Mouse (Mus musculus): ENCODE data around the gene Smox. TPM values are rescaled to one million over a fixed set of nuclear protein-coding genes. Genes with fewer than 3 reads are reported as not detected.

Smox gene
- polyA plus RNA-seq, 1 experiment from 2014 or later, result 28.7 TPM

GRCm38 (mm10) chr2:131450491-131450890, 40.8 kb upstream of the Smox start:
- Histone ChIP-seq H3K9me3 (ENCODE audit: low read depth, low read length) (no peaks in the 10 kb centered on the region), H3K4me2 (no peak overlapping the region), H3K36me3 (ENCODE audit: insufficient read depth) (no peaks in the 10 kb centered on the region), H3K27ac (ENCODE audit: low read depth) (no peak overlapping the region), H3K4me3 (ENCODE audit: low read depth, low read length) (no peak overlapping the region), H3K27me3 (ENCODE audit: insufficient read depth, low read length) (no peaks in the 10 kb centered on the region), H3K9ac (no peak overlapping the region), H3K4me1 (ENCODE audit: insufficient read depth) (no peaks in the 10 kb centered on the region)
- WGBS, result 77% methylated on average over 5 of the region's 5 CpGs
- DNase-seq, result no peak
- no peak for ATAC-seq (ENCODE audit: insufficient read depth)
- TF ChIP-seq CTCF (IDR thresholded peaks at IDR 0.05; ENCODE audit: low read depth), result no peak

GRCm38 (mm10) chr2:131457728-131458127, 33.6 kb upstream of the Smox start:
- Histone ChIP-seq H3K4me1 (ENCODE audit: insufficient read depth) (no peaks in the 10 kb centered on the region), H3K4me2 (no peak overlapping the region), H3K9ac (no peak overlapping the region), H3K9me3 (ENCODE audit: low read depth, low read length) (no peaks in the 10 kb centered on the region), H3K36me3 (ENCODE audit: insufficient read depth) (no peaks in the 10 kb centered on the region), H3K27me3 (ENCODE audit: insufficient read depth, low read length) (no peaks in the 10 kb centered on the region), H3K4me3 (ENCODE audit: low read depth, low read length) (no peak overlapping the region), H3K27ac (ENCODE audit: low read depth) (no peak overlapping the region)
- TF ChIP-seq CTCF (IDR thresholded peaks at IDR 0.05; ENCODE audit: low read depth), result no peak
- DNase-seq (peak; percentile 88), ATAC-seq (ENCODE audit: insufficient read depth) (peak; percentile 74)
- 32% methylated on average over 7 of the region's 7 CpGs for WGBS

GRCm38 (mm10) chr2:131460946-131461682, 30.2 kb upstream of the Smox start:
- 57% methylated on average over 9 of the region's 9 CpGs for WGBS
- Histone ChIP-seq H3K4me3 (ENCODE audit: low read depth, low read length) (no peak overlapping the region), H3K27me3 (ENCODE audit: insufficient read depth, low read length) (no peaks in the 10 kb centered on the region), H3K27ac (ENCODE audit: low read depth) (no peak overlapping the region; the same call in 1 of the 2 replicates), H3K9ac (no peak overlapping the region), H3K4me2 (no peak overlapping the region), H3K4me1 (ENCODE audit: insufficient read depth) (no peaks in the 10 kb centered on the region), H3K9me3 (ENCODE audit: low read depth, low read length) (no peaks in the 10 kb centered on the region; the same call in 1 of the 2 replicates), H3K36me3 (ENCODE audit: insufficient read depth) (no peaks in the 10 kb centered on the region)
- ATAC-seq (ENCODE audit: insufficient read depth), result no peak
- peak; percentile 43 for DNase-seq
- no peak for TF ChIP-seq CTCF (IDR thresholded peaks at IDR 0.05; ENCODE audit: low read depth)

- Histone ChIP-seq H3K27me3 (ENCODE audit: insufficient read depth, low read length) (no peaks in the 10 kb centered on the region), H3K9me3 (ENCODE audit: low read depth, low read length) (no peaks in the 10 kb centered on the region; the same call in 1 of the 2 replicates), H3K9ac (no peak overlapping the region), H3K36me3 (ENCODE audit: insufficient read depth) (no peaks in the 10 kb centered on the region), H3K4me2 (no peak overlapping the region), H3K4me3 (ENCODE audit: low read depth, low read length) (no peak overlapping the region), H3K4me1 (ENCODE audit: insufficient read depth) (no peaks in the 10 kb centered on the region), H3K27ac (ENCODE audit: low read depth) (no peak overlapping the region)
- TF ChIP-seq CTCF (IDR thresholded peaks at IDR 0.05; ENCODE audit: low read depth), result no peak
- no peak for DNase-seq
- ATAC-seq (ENCODE audit: insufficient read depth), result no peak
- WGBS, result 74% methylated on average over 4 of the region's 4 CpGs
Observed at GRCm38 (mm10) chr2:131462991-131463390, 28.3 kb upstream of the Smox start.

- DNase-seq (no peak), ATAC-seq (ENCODE audit: insufficient read depth) (no peak)
- H3K9me3 ChIP-seq (ENCODE audit: low read depth, low read length), result no peaks in the 10 kb centered on the region; the same call in 1 of the 2 replicates
- no peak overlapping the region for H3K4me3 ChIP-seq (ENCODE audit: low read depth, low read length)
- H3K36me3 ChIP-seq (ENCODE audit: insufficient read depth), result no peaks in the 10 kb centered on the region
- no peaks in the 10 kb centered on the region for H3K27me3 ChIP-seq (ENCODE audit: insufficient read depth, low read length)
- H3K9ac ChIP-seq, result no peak overlapping the region
- H3K27ac ChIP-seq (ENCODE audit: low read depth), result no peak overlapping the region
- H3K4me2 ChIP-seq, result no peak overlapping the region
- no peak for TF ChIP-seq CTCF (IDR thresholded peaks at IDR 0.05; ENCODE audit: low read depth)
- 93% methylated on average over 2 of the region's 2 CpGs for WGBS
- H3K4me1 ChIP-seq (ENCODE audit: insufficient read depth), result no peaks in the 10 kb centered on the region
Observed at GRCm38 (mm10) chr2:131464147-131464546, 27.1 kb upstream of the Smox start.

GRCm38 (mm10) chr2:131466732-131467131, 24.6 kb upstream of the Smox start:
- no peaks in the 10 kb centered on the region for H3K4me1 ChIP-seq (ENCODE audit: insufficient read depth)
- ATAC-seq (ENCODE audit: insufficient read depth), result no peak
- no peak for DNase-seq
- no peaks in the 10 kb centered on the region for H3K36me3 ChIP-seq (ENCODE audit: insufficient read depth)
- no peak overlapping the region for H3K9ac ChIP-seq
- no peak overlapping the region for H3K4me2 ChIP-seq
- H3K4me3 ChIP-seq (ENCODE audit: low read depth, low read length), result no peak overlapping the region
- no peak overlapping the region for H3K27ac ChIP-seq (ENCODE audit: low read depth)
- H3K9me3 ChIP-seq (ENCODE audit: low read depth, low read length), result no peaks in the 10 kb centered on the region; the same call in 1 of the 2 replicates
- WGBS, result 58% methylated on average over 2 of the region's 2 CpGs
- TF ChIP-seq CTCF (IDR thresholded peaks at IDR 0.05; ENCODE audit: low read depth), result no peak
- no peaks in the 10 kb centered on the region for H3K27me3 ChIP-seq (ENCODE audit: insufficient read depth, low read length)

- no peaks in the 10 kb centered on the region for H3K9me3 ChIP-seq (ENCODE audit: low read depth, low read length)
- H3K27ac ChIP-seq (ENCODE audit: low read depth), result no peak overlapping the region
- no peak overlapping the region for H3K4me2 ChIP-seq
- no peak overlapping the region for H3K4me3 ChIP-seq (ENCODE audit: low read depth, low read length)
- H3K27me3 ChIP-seq (ENCODE audit: insufficient read depth, low read length), result no peaks in the 10 kb centered on the region
- no peak for TF ChIP-seq CTCF (IDR thresholded peaks at IDR 0.05; ENCODE audit: low read depth)
- no peak overlapping the region for H3K9ac ChIP-seq
- DNase-seq, result peak; percentile 84
- no peaks in the 10 kb centered on the region for H3K36me3 ChIP-seq (ENCODE audit: insufficient read depth)
- peak; percentile 84; the same call in 1 of the 2 replicates for ATAC-seq (ENCODE audit: insufficient read depth)
- H3K4me1 ChIP-seq (ENCODE audit: insufficient read depth), result no peaks in the 10 kb centered on the region
- 38% methylated on average over 1 of the region's 1 CpGs for WGBS
Observed at GRCm38 (mm10) chr2:131469916-131470315, 21.4 kb upstream of the Smox start.
